Mouse (Mus musculus): Measurements from ENCODE around the gene Gm7029.
A peak's percentile ranks its signal among the peaks of the same experiment; 100 is the strongest.
"Not testable (repeated sequence)": the region's sequence is repeated elsewhere in the genome, so short reads cannot be mapped to it uniquely, and the experiment has no call there.

The Gm7029 gene

GRCm38 (mm10) chr17:33873537-33873936 lies at the start of gene Gm7029:
Gene Gm7029, plus strand, starts transcription at chr17:33873837.
- DNase-seq = not testable (repeated sequence)

- DNase-seq = peak; percentile 97
Measured at GRCm38 (mm10) chr17:33824084-33824996, 49.3 kb upstream of the Gm7029 start, which contains the start of the genes Rps28 and Ndufa7. Gene Rps28, minus strand, starts transcription at chr17:33824562. Gene Ndufa7, plus strand, starts transcription at chr17:33824572.

DNA sequence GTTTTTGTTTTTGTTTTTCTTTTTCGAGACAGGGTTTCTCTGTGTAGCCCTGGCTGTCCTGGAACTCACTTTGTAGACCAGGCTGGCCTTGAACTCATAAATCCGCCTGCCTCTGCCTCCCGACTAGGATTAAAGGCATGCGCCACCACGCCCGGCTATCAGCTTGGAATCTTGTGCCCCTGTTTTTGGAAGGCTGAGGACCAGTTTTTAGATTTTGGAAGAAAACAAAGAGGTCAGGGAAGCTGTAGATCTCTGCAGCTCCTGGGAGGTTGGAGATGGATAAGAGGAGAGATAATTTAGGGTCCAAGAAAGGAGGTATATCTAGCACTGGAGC lies 48.7 kb upstream of the Gm7029 start:
- not testable (repeated sequence) for DNase-seq

DNA sequence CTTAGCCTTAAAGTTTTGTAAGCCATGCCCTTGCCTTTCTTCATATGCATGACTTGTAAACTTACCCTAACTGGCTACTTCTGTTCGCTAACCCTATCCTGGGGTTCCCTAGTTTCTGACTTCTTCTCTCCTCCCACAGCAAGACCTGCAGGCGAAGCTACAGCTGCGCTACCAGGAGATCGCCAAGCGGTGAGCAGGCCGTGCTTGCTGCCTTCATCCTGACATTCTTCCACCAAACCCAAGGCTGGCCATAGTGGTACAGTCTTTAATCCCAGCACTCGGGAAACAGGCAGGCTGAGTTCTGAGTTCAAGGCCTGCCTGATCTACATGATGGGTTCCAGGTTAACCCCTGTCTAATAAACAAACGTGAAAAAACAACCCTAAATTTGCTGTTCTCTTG lies 48.2 kb upstream of the Gm7029 start:
- no peak for DNase-seq

GRCm38 (mm10) chr17:33826850-33827249 lies 46.8 kb upstream of the Gm7029 start:
- peak; percentile 86 for DNase-seq

- peak; percentile 77 for DNase-seq
Measured at GRCm38 (mm10) chr17:33828892-33829291, 44.7 kb upstream of the Gm7029 start.

- no peak for DNase-seq
Measured at GRCm38 (mm10) chr17:33829561-33829960, 44.1 kb upstream of the Gm7029 start.

- DNase-seq = peak; percentile 93
Measured at GRCm38 (mm10) chr17:33842966-33843795, 30.5 kb upstream of the Gm7029 start, which contains the start of gene Cd320. Gene Cd320, plus strand, starts transcription at chr17:33843091.

GRCm38 (mm10) chr17:33844196-33844595 lies 29.4 kb upstream of the Gm7029 start:
- DNase-seq = no peak

DNA sequence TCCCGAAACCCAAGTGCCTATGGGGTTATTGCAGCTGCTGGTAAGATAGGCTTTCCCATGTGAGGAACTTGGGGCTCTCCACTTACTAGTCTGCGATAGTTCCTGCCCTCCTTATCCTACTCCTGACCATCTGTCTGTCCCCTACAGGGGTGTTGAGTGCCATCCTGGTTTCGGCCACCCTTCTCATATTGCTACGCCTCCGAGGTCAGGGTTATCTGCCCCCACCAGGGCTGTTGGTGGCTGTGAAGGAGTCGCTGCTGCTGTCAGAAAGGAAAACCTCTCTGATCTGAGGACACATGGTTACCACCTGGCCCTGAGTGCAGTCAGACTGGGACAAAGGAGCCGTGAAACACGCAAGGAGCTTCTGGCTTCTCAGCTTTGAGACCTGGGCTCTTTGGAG lies 25.5 kb upstream of the Gm7029 start:
- no peak for DNase-seq

GRCm38 (mm10) chr17:33851331-33851730 lies 22.3 kb upstream of the Gm7029 start:
- no peak for DNase-seq

GRCm38 (mm10) chr17:33857816-33858215 lies 15.8 kb upstream of the Gm7029 start:
- no peak for DNase-seq

DNA sequence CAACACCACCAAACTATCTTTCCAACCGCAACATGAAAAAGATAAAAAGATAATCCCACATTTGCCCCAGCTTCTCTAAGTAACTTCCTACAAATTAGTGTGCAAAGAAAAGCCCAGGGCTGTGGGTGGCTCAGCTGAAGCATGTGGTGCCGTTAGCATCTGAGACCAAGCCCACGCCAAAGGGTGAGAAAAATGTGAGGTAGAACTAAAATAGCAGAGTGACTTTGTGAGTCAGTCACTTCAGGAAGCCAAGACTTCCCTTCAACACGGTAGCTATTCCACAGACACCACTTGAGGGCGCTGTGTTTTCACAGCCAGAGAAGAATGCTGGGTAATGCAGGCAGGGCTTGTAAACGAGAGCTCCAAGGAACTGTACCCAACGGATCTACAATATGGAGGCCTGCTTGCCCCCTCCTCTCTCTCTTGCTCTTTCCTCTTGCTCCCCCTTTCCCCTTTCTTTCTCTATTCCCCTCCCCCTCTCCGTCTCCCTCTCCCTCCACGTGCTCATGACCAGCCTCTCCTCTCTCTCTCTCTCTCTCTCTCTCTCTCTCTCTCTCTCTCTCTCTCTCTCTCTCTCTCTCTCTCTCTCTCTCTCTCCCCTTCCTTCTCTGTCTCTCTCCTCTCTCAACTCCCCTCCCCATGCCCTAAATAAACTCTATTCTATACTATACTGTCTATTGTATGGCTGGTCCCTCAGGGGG lies 8.2 kb upstream of the Gm7029 start:
- DNase-seq = no peak

DNA sequence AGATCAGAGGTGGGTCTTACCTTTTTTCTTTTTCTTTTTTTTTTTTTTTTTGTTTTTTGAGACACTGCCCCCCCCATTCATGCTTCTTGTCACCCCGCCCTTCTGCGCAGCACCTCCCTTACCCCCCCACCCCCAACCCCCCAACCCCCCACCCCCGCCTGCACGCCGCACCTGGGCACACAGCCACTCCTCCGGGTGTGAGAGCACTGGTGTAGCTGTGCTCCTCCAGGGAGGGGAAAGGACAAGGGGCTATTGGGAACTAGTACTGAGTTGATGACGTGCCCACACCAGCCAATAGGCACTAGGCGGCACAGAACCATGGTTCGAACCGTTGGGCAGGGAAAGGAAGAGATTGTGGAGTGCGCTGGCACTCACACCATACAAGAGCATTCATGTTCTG lies 774 bp downstream of the Gm7029 start:
- DNase-seq = no peak

GRCm38 (mm10) chr17:33875797-33876196 lies 2.2 kb downstream of the Gm7029 start:
- DNase-seq = not testable (repeated sequence)

DNA sequence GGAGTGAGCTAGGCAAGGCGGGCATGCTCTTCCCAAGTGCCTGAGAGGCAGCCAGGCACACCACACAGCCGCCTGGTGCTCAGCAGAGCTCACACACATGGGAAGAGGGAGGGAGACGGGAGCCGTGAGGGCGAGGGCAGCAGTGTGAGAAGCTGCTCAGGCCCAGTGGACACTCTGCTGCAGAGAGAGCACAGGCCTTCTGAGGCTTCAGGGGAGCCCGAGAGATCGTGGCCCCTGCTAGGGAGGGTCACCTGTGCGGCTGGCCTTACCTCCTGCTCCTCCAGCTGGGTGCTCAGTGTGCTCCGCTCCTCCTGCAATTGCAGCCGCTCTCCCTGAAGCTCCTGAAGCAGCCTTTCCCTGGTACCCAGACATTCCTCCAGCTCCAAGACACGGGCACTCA lies 10.7 kb downstream of the Gm7029 start:
- not testable (repeated sequence) for DNase-seq

GRCm38 (mm10) chr17:33887802-33888201 lies 14.2 kb downstream of the Gm7029 start:
- DNase-seq = not testable (repeated sequence)

DNA sequence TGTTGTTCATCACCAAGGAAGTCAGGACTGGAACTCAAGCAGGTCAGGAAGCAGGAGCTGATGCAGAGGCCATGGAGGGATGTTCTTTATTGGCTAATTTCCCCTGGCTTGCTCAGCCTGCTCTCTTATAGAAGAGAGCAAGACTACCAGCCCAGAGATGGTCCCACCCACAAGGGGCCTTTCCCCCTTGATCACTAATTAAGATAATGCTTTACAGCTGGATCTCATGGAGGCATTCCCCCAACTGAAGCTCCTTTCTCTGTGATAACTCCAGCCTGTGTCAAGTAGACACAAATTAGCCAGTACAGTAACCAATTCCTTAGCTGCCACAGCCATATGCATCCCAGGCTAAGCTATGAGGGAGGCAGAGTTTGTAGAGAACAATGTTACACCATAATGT lies 14.6 kb downstream of the Gm7029 start:
- not testable (repeated sequence) for DNase-seq

DNA sequence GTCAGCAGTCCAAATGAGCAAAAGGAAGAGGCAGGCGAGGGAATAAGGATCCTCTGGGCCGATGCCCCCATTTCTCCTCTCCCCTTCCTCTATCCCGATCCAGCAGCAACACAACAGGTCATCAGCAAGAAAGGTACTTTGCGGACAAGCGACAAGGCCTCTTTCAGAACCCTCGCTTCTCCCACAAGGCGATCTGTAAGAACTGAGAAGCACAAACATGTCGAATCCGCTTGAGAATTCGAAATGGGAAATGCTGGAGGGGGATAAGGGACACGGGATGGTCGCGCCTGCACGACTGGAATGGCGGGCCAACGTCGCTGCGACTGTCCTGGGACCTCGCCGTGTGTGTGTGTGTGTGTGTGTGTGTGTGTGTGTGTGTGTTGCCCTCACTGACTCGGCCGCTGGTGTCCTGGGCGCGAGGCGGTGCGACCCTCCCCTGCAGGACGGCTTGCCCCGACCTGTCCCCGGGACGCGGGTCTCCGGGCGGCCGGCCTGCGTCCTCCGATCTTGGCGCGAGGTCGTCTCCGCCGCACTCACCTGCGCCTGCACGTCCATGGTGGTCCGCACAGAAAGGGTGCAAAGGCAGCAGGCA lies 16.4 kb downstream of the Gm7029 start:
- peak; percentile 48 for DNase-seq

DNA sequence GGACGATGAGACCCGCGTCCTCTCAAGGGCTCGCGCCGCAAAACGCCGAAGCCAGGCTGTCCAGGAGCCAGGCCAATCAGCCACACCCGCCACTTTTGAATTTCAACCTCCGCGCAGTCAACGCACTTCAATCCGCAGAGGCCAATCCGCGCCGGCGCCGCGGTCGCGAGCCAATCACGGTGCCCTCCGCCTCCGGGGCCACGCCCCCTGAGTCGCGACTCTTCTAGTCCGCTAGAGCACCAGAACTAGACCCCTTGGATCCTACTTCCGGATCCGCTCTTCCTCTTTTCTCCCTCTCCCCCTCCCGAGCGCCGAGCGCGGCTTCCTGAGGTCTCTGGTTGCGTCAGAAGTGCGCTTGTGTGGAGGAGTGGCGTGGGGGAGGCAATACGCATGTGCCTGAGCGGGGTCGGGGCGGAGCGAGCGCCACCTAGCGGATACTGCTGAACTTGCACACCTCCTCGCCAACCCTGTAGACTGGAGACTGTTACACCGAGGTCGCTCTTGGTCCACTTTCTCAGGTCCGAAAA lies 17.0 kb downstream of the Gm7029 start, which contains the start of gene Kifc1:
Kifc1 (minus strand) TSS at position 129 of the 527 bp plus-strand sequence.
- peak; percentile 100 for DNase-seq

GRCm38 (mm10) chr17:33891357-33891756 lies 17.7 kb downstream of the Gm7029 start:
- DNase-seq = peak; percentile 58

- peak; percentile 51 for DNase-seq
Measured at GRCm38 (mm10) chr17:33891892-33892291, 18.3 kb downstream of the Gm7029 start.
